Mouse (Mus musculus) brain, embryonic 18.5 days (tissue): ENCODE measurements at regions not wholly inside any gene's neighbourhood (a gene's known extent, or its start where the extent isn't known, plus 50 kb on each side); places are given as distances from the start of the nearest gene placed in this dataset.

ENCODE experiments used
- DNase-seq: peaks from one replicate; pipeline ENCODE4 v3.0.0-alpha.2; 2012; ENCODE audit warnings: low read depth, low spot score

GRCm38 (mm10) chr6:145310601-145311000 lies 60.6 kb upstream of the Kras start:
- DNase-seq: no peak

- no peak for DNase-seq
Measured at GRCm38 (mm10) chr6:145309025-145309424, 59.0 kb upstream of the Kras start.

- DNase-seq: no peak
Measured at GRCm38 (mm10) chr6:145307237-145307636, 57.2 kb upstream of the Kras start.

- peak; percentile 37 for DNase-seq
Measured at GRCm38 (mm10) chr6:145306331-145307124, 56.5 kb upstream of the Kras start.

GRCm38 (mm10) chr6:145305669-145306068 lies 55.6 kb upstream of the Kras start:
- no peak for DNase-seq

- DNase-seq: peak; percentile 20
Measured at GRCm38 (mm10) chr6:145303641-145304070, 53.6 kb upstream of the Kras start.

GRCm38 (mm10) chr6:145302907-145303640 lies 53.0 kb upstream of the Kras start:
- no peak for DNase-seq

- DNase-seq: no peak
Measured at GRCm38 (mm10) chr6:145302105-145302504, 52.1 kb upstream of the Kras start.

- no peak for DNase-seq
Measured at GRCm38 (mm10) chr6:145300266-145300858, 50.3 kb upstream of the Kras start.
